Mouse (Mus musculus): ENCODE data around the gene Vmn1r64. TPM values are rescaled to one million over a fixed set of nuclear protein-coding genes. Genes with fewer than 3 reads are reported as not detected.
"Not testable (repeated sequence)": the region's sequence is repeated elsewhere in the genome, so short reads cannot be mapped to it uniquely, and the experiment has no call there.

Vmn1r64 gene
- not detected in 2 replicates for polyA plus RNA-seq (2012; rRNA removed)

DNA sequence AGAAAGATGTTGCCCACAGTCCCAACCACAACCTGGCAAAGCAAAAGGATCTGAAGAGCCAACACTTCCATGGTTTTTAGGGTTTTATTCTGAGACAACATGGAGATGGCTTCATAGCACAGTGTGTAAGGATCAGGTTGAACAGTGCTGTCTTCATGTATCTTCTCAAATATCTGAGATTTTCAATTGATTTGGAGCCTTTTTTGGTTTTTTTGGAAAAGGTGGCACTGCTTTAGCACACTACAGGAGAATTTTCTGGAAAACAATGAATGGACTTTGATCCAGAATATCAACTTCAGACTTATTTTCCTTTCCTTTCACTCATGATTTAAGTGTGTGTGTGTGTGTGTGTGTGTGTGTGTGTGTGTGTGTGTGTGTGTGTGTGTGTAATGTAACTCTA, at the start of gene Vmn1r64:
Vmn1r64 (minus strand) TSS at position 101 of the 400 bp plus-strand sequence.
- no peak for TF ChIP-seq POLR2A (IDR thresholded peaks at IDR 0.05; ENCODE audit: control insufficient read depth, extremely low read depth, insufficient read depth, low read length, poor library complexity)
- no peak for TF ChIP-seq CTCF (IDR thresholded peaks at IDR 0.05; ENCODE audit: borderline replicate concordance, control insufficient read depth, extremely low read depth, insufficient read depth, low read length, poor library complexity)
- no peak for DNase-seq
- Histone ChIP-seq H3K4me1 (replicated peaks; ENCODE audit: control insufficient read depth, insufficient read depth, low read length) (no peaks in the 10 kb centered on the region), H3K4me3 (ENCODE audit: control insufficient read depth, insufficient read depth, low read length) (no peak within 1 kb of the TSS), H3K27me3 (ENCODE audit: control insufficient read depth, insufficient read depth, low read length) (no peaks in the 10 kb centered on the region), H3K36me3 (ENCODE audit: control insufficient read depth, insufficient read depth, low read length) (no peaks in the 10 kb centered on the region), H3K27ac (ENCODE audit: control insufficient read depth, insufficient read depth, low read length) (no peak within 1 kb of the TSS)

GRCm38 (mm10) chr7:5899238-5899637, 14.9 kb upstream of the Vmn1r64 start:
- Histone ChIP-seq H3K27ac (ENCODE audit: control insufficient read depth, insufficient read depth, low read length) (no peak overlapping the region), H3K36me3 (ENCODE audit: control insufficient read depth, insufficient read depth, low read length) (no peaks in the 10 kb centered on the region), H3K27me3 (ENCODE audit: control insufficient read depth, insufficient read depth, low read length) (no peaks in the 10 kb centered on the region), H3K4me3 (ENCODE audit: control insufficient read depth, insufficient read depth, low read length) (no peak overlapping the region), H3K4me1 (replicated peaks; ENCODE audit: control insufficient read depth, insufficient read depth, low read length) (no peaks in the 10 kb centered on the region)
- WGBS, result 91% methylated on average over 4 of the region's 4 CpGs
- TF ChIP-seq CTCF (IDR thresholded peaks at IDR 0.05; ENCODE audit: borderline replicate concordance, control insufficient read depth, extremely low read depth, insufficient read depth, low read length, poor library complexity) (no peak), POLR2A (IDR thresholded peaks at IDR 0.05; ENCODE audit: control insufficient read depth, extremely low read depth, insufficient read depth, low read length, poor library complexity) (no peak)
- no peak for DNase-seq

DNA sequence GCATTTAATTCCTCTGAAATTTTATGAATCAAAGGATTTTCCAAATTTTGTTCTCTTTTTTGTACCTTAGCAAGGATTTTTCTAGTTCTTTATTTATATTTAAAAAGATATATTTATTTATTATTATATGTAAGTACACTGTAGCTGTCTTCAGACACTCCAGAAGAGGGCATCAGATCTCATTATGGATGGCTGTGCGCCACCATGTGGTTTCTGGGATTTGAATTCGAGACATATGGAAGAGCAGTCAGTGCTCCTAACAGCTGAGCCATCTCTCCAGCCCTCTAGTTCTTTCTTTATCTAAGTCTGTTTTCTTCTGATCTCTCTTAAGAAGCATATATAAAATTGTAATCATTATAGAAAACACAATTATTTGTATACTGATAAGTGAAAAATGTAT, 12.9 kb upstream of the Vmn1r64 start:
- H3K36me3 ChIP-seq (ENCODE audit: control insufficient read depth, insufficient read depth, low read length); H3K4me1 ChIP-seq (replicated peaks; ENCODE audit: control insufficient read depth, insufficient read depth, low read length); H3K27ac ChIP-seq (ENCODE audit: control insufficient read depth, insufficient read depth, low read length); H3K27me3 ChIP-seq (ENCODE audit: control insufficient read depth, insufficient read depth, low read length); DNase-seq; H3K4me3 ChIP-seq (ENCODE audit: control insufficient read depth, insufficient read depth, low read length): not testable (repeated sequence)
- 72% methylated on average over 2 of the region's 2 CpGs for WGBS

Other genes starting within 250 kb of the Vmn1r64 start
- gene Vmn1r62, start 210.9 kb downstream of the Vmn1r64 start, polyA plus RNA-seq (2012; rRNA removed), result not detected in 2 replicates
- gene Vmn1r63, start 79.1 kb downstream of the Vmn1r64 start, polyA plus RNA-seq (2012; rRNA removed), result not detected in 2 replicates
- not detected in 2 replicates for gene Vmn1r65, start 126.5 kb upstream of the Vmn1r64 start, polyA plus RNA-seq (2012; rRNA removed)
- not detected in 2 replicates for gene Nlrp4c, start 160.6 kb upstream of the Vmn1r64 start, polyA plus RNA-seq (2012; rRNA removed)